Comparison of ENCODE assay signal across 23 mouse cellular contexts in genomic region chr9:75395971-75396370, GRCm38 (mm10). TPM values are rescaled to one million over a fixed set of nuclear protein-coding genes. Genes with fewer than 3 reads are reported as not detected.
"Had no signal": no experiment of that assay in that cellular context is flagged by ENCODE, and none has a peak within 500 bp of the region (broad histone marks: within the 10 kb centered on the region; RNA-seq: fewer than 3 reads in every experiment).

No protein-coding gene starts in this region.

- H3K9ac ChIP-seq: limb, embryonic 15.5 days; lung, embryonic 15.5 days; midbrain, embryonic 15.5 days; neural tube, embryonic 12.5 days had no signal

- H3K9me3 ChIP-seq: limb, embryonic 15.5 days; lung, embryonic 15.5 days; midbrain, embryonic 15.5 days; neural tube, embryonic 12.5 days had no signal

- ATAC-seq: hindbrain, embryonic 16.5 days; inflammation-experienced regulatory T-cells, adult 6 months; midbrain, embryonic 15.5 days had no signal

- H3K4me3 ChIP-seq: layer of hippocampus, adult 2 months; limb, embryonic 15.5 days; lung, embryonic 15.5 days; midbrain, embryonic 15.5 days; neural tube, embryonic 12.5 days had no signal

- DNase-seq: kidney, adult 9 months; kidney, postnatal 36 days; left cerebral cortex, postnatal 4 days; lung, postnatal 14 days; spleen, adult 18-20 months; thymus, adult 2 months; thymus, postnatal 36 days had no signal

- H3K27ac ChIP-seq: kidney, postnatal 0 days; layer of hippocampus, adult 2 months; limb, embryonic 15.5 days; lung, embryonic 15.5 days; macrophage; midbrain, embryonic 15.5 days; neural tube, embryonic 12.5 days had no signal

- H3K27me3 ChIP-seq: limb, embryonic 15.5 days; lung, embryonic 15.5 days; midbrain, embryonic 15.5 days; neural tube, embryonic 12.5 days had no signal

- H3K4me1 ChIP-seq: limb, embryonic 15.5 days; lung, embryonic 15.5 days; neural tube, embryonic 12.5 days had no signal

- H3K4me2 ChIP-seq: limb, embryonic 15.5 days; lung, embryonic 15.5 days; midbrain, embryonic 15.5 days; neural tube, embryonic 12.5 days had no signal

RNA-seq across cellular contexts. Expression of gene Bcl2l10, which starts 48.4 kb away (rescaled TPM):
- total RNA-seq: layer of hippocampus, adult 2 months; layer of hippocampus, postnatal 10 days; left cerebral cortex, adult 18-20 months; monocyte, adult 5-6 weeks; neutrophil, adult 5-6 weeks had no signal
- polyA plus RNA-seq: hindbrain, embryonic 16.5 days; inflammation-experienced regulatory T-cells, adult 6 months; kidney, postnatal 0 days; limb, embryonic 15.5 days; liver, embryonic 16.5 days; lung, embryonic 15.5 days; macrophage; midbrain, embryonic 15.5 days; neural tube, embryonic 12.5 days; stomach, embryonic 14.5 days; testis, adult 2 months; thymus, adult 2 months had no signal
